Mouse (Mus musculus) ovary, adult 18-20 months (tissue): ENCODE results near the gene Cpa4.

ENCODE experiments used
- DNase-seq: peaks from one replicate; pipeline ENCODE4 v3.0.0; 2022; ENCODE audit warnings: low spot score, mixed read lengths

The Cpa4 gene

DNA sequence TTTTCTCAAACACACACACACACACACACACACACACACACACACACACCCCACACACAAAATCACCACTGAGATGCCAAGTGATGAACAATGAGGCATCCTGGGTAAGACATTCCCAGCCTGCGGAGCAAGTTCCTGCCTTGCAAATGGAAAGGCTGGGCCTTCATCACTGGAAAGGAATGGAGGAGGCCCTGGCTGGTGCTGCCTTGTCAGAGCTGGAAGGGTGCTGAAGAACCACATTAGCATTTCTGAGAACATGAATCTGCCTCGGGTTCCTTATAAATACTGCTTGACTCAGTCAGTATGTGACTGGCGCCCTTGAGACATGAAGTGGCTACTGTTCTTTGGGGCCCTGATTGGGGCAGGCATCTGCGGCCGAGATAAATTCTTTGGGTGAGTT lies at the start of gene Cpa4:
Gene Cpa4 (plus strand): TSS at position 301 of the 400 bp plus-strand sequence.
- DNase-seq: no peak

DNA sequence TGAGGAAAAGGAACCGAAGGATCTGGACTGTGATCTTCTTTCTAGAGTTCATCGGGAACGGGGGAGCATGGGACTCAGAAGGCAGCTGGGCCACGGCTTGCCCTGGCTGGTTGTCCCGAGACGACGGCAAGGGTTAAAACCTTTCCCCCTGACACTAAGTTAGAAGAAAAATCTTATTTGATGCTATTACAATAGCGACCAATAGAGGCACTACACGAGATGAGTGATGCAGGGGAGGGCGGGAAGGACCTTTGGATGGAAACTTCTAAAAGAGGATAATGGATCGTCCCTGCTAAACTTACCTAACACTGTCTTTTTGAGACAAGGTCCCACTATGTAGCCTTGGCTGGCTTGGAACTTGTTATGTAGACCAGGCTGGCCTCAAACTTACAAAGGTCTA lies 47.8 kb upstream of the Cpa4 start:
- DNase-seq: no peak

DNA sequence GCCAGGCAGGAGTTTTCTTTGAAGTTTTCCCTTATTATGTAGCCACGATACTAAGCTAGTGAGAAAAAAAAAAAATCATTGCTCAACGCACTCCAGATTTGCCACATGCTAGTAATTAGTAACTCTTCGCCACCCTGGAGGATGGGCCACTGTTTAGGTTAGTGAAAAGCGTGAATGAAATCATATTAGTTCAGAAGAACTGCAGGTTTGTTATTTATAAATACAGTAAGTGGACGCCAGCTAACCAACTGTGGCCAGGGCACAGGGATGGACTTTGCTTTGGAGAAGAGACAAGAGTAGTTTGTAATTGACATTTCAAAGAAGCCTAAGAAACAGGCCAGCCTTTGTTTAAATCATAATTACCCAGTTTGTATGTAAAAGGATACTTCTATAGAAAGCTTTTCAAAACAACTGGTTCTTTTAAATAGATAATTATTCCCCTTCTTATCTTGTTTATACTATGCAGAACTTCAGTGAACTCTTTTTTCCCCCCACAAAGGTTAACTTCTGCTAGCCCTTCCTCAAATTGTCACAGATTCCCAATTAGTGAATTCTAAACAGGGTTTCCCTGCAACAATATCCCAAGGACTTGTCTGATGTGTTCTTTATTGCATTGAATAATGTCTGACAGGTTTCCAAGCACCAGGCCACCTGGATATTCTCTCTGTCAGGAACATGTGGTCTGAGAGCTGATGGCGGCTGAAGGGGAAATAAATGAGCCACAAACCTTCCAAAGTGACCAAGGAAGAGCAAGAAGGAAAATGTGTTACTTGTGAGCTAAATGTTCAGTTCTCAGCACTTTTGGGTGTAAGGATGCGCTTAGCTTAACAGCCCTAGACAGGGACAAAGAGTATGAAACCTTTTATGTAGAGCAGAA lies 42.5 kb upstream of the Cpa4 start:
- no peak for DNase-seq

DNA sequence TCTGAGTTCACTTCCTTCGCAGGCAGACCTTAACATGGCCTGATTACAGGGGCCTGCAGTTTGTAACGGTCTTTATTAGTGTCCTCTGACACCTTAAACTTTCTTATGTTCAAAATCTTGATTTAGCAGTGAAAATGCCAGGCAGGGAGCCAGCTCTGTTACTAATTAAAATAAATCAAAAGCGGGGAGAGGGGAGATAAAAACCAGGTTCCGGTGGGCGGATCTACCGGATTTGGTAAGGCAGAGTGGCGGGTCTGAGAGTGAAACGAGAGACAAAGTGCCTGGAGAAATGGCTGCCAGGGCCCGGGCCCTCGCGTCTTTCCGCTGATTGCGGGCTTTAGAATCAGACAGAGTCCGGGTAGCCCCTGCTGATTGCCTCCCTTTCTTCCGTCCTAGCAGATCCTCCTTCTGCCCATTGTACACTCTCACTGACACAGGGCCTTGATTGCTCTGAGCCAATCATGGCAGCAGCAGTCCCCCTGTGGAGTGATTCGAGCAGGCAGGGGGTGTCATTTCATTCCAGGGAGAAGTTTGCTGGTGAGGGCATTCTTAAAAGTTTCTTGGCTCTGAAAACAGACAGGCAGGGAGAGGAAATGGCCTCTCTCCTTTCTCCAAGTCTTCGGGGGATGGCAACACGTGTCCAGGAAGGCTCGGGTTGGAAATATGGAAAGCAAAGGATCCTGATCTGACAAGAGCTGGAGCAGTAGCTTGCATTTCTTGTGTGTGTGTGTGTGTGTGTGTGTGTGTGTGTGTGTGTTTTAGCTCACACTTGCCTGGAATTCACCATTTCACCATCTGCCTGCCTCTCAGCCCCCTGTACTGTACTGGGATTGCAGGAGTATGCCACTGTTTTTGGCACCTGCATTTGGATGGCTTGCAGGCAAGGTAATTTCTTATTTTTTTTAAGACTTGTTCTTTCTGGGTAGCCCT lies 41.3 kb upstream of the Cpa4 start:
- DNase-seq: no peak

DNA sequence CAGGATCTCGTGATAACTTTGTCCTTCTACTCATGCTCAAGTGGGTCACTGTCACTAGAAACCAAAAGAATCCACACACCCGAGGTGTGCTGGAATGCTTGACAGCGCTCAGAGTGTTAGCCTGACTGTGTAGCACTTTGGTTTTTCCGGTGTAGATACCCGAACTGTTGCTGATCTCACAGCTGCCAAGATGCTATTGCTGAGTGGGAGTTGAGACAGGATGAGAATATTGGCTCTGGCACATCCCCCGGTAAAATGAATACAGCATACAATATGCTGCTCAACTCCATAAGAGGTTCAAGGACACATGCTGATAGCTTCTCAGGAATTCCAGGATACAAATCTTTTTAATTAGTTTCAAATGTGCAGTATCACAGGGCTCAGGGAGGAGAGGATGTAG lies 39.4 kb upstream of the Cpa4 start:
- DNase-seq: no peak

DNA sequence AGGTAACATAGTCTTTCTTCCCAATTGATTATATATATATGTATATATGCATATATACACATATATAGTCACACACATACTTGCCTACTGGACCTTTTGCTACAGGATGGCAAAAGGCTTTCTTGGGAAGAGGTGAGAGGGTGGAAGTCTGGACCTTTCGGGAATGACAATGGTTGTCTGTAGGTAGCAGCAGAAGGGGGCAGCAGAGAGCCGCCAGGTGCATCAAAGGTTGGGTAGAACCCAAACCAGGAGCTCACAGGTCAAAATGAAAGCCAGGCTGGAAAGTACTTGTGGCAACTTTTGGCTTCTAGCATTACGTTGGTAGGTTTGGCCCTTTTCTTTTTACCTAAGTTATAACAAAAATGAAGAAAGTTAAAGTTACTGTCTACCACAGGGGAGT lies 32.8 kb upstream of the Cpa4 start:
- no peak for DNase-seq

DNA sequence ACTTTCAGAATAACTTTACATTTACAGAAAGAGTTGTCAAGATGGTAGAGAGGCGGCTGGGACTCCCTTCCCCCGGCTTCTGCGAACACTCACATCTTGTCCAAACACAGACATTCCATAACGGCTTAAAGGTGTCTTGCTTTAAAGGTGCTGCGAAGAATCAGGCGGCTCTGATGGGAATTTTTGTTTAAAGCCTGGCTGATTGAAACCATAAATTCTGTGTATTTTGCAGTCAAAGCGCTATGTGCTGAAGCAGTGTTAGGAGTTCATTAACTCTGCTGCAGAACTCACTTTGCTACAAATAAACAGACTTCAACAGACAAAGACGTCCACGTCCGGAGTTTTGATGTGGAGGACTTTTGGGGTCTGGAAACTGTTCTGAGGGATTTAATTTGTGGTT lies 29.9 kb upstream of the Cpa4 start:
- DNase-seq: no peak

DNA sequence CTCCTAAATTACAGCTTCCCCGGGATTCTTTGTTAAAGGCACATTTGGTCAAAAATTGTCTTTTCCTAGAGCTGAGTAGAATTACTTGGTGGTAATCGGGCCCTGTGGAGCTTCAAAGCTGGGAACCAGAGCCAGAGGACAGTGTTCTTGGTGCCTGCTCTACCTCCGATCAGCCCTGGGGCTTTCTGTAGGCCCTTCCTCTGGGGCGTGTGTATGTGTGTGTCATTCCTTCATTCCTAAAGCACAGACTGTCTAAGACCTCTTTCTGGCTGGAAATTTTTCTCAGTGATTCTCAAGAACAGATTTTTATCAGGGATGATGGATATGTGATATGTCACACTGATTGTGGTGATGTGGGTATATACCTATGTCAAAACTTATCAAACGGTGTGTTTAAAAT lies 29.4 kb upstream of the Cpa4 start:
- DNase-seq: no peak

DNA sequence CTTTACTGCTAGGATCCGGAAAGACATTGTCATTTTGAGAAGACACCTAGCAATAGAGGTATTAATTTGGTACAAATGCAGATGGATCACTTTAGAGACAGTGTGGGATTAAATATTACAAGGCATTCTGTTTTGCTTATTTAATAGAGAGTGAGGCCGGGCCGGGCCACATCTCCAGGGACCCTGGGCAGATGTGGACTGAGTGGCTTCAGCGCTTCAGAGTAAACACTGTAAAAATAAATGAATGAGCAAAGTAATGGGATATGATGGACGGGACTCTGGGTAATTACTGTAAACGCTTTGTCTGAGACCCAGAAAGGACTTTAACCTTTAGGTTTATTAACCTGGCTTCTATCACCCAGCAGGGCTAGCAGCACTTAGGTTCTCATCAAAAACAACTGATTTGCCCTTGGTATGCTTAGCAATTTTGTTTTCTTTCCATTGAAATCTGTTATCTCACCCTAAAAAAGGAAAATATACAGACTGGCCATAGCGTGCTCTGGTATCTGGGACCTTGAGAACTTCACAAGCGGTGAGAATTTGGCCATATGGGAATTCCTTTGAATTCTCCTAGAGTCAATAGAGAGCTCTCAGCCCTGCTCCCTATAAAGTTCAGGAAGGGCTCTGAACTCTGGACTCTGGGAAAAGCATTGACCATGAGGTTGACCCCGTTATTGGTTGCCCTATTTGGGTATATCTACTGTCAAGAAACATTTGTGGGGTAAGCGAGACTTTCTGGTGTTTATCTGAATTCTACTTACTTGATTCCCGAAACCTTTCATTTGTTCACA lies 27.0 kb upstream of the Cpa4 start, which contains the start of gene Cpa2:
Gene Cpa2 (plus strand): TSS at position 574 of the 791 bp plus-strand sequence.
- DNase-seq: no peak

DNA sequence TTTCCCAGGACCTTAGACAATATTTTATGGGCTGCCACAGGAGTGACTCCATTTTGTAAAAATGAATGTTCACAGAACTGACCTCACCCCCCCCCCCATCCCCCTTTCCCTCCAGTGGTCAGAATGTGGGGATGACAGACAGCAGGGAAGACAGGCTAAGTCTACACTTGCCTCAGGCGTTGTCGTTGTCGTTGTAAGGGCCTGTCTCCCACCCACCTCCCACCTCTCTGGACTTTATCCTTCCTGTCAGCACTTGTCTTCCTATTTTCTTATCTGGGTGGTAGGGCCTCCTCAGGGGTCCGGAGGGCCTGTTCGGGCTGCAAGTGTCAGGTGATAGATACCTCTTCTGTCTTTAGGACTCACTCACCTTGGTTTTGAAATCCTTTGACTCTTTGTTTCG lies 25.9 kb upstream of the Cpa4 start:
- DNase-seq: no peak

DNA sequence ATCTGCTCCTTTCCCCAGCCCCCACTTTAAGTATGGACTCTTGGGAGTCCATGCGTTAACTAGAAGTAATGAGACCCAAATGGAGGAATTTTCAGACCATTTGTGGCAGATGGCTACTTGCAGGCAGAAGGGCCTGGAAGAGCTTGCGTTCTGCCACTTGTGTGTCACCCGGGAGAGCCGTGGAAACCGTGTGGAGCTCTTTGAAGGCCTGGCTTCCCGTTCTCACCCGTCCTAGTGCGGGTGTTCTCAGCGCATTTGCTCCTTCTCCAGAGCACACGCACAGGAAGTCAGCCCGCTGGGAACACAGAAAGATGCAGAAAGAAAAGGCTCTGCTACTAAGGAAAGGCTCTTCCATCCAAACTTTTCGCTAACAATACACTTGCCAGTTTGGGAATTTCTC lies 25.1 kb upstream of the Cpa4 start:
- DNase-seq: no peak

DNA sequence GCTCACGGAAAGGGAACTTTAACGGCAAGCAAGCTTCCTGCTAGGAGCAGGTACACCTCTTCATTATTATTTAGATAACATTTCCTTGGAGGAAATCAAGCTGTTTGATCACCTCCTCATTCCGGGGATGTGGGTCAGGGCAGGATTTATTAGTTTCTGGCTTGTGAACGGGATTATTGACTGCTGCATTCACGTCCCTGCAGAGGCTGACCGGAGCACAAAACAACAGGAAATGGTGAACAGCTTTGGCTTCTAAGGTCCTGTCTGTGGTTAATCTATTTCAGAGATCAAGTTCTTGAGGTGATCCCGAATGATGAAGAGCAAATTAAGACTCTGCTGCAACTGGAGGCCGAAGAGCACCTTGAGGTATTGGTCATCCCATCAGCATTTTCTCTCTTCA lies 24.3 kb upstream of the Cpa4 start:
- no peak for DNase-seq

DNA sequence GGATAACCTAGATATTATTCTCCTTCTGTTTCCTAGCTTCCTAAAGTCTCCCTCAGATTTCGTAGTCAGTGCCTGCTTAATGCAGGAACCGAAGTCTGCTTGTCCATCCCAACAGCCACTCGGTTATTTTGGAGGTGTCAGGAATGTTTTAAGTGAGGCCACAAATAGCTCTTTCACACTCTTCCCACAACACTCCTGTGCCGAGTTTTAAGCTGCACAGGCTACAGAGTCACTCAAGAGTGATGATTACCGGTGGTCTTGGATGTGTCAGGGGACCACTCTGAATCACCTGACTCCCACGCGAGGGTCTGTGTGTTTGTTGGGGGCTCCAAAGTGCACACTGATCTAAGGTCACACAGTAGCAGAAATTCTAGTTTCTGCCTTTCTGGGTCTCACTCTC lies 22.5 kb upstream of the Cpa4 start:
- no peak for DNase-seq

DNA sequence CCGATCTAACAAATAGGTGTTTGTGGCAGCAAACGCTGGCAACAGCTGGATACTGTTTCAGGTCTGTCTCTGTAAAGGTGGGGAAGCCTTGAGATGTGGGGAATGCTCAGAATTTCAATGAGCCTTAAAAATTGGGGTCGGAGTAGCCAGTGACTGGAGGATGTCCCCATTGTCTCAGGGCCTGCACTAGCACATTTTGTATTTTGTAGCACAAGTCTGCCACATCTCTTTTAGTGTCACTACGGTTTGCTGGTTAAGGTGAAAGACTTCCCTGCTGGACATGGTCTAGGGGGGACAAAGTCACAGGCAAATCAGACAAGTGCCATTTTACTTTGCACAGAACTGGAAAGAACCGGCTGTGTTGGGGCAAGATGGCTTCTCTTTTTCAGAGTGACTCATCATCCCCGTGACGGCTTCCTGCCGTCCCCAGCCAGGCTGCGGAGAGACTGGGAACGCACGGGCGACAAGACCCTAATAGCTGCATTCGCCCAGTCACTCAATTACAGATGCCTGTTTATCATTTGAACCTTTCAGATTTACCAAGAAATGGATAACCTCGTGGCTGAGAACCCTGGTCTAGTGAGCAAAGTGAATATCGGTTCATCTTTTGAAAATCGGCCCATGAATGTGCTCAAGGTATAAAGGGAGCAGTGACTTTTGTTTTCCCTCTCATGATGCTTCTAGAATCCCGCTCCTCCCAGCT lies 21.4 kb upstream of the Cpa4 start:
- no peak for DNase-seq

DNA sequence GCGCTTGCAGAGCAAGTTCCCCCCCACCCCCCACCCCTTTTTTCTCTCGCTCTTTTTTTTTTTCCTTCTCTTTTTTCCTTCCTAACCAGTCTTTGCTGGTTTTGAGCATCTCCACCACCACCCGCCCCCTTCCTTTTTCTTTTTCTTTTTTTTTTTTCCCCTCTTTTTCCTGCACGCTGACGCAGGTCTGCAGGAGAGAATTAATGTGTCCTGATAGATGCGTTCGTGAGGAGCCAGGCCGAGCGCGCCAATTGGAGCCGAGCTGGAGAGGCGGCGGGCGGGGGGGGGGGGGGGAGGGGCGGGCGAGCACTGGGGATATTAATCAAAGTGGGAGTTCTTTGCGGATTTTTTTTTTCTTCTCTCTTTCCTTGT lies 20.9 kb upstream of the Cpa4 start:
- no peak for DNase-seq

DNA sequence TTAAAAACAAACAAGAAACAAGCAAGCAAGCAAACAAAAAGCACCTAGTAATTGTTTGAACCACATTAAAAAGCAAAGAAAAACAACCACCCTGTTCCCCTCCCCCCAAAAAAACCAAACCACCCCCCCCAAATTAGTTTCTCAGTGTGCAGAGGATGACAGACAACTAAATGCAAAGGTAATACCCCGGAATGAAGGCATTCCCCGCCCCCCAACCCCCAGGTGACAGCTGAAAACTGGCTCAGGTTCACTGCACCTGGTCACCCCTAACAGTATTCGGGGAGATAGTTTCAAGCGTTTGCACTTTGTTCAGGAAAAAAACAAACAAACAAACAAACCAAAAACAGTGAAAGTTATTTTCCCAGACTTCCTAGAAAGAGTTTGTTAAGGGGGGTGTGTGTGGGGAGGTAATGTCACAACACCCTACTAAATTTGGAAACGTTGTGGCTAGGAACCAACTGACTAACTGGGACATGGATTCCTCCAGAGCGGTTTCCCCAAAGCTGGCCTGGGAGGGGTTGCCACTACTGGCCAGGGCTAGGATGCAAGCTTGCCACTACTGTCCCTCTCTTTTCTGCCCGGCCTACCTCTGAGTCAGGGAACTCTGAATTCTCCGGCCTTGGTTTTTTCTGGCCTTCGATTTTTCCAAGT lies 20.4 kb upstream of the Cpa4 start:
- peak; percentile 15 for DNase-seq

DNA sequence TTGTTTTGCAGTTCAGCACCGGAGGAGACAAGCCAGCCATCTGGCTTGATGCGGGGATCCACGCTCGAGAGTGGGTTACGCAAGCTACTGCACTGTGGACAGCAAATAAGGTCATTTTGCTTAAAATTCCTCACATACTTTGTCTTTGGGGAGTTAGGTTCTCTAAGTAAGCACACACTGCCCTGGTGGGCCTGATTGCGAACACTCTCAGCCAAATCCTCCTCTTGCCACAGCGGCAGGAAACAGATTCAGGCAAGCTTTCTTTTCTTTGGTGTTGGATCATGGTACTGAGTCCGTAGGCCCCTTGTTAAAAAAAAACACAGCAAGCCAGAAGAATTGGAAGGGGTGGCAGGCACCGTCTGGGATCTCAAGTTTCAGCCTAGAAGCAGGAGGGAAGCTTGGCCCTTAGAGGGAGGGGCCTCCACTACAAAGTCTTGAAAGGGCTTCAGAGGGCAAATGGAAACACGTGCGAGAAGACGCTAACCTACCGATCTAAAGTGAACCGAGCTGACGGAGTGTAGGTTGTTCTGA lies 18.9 kb upstream of the Cpa4 start:
- DNase-seq: no peak

DNA sequence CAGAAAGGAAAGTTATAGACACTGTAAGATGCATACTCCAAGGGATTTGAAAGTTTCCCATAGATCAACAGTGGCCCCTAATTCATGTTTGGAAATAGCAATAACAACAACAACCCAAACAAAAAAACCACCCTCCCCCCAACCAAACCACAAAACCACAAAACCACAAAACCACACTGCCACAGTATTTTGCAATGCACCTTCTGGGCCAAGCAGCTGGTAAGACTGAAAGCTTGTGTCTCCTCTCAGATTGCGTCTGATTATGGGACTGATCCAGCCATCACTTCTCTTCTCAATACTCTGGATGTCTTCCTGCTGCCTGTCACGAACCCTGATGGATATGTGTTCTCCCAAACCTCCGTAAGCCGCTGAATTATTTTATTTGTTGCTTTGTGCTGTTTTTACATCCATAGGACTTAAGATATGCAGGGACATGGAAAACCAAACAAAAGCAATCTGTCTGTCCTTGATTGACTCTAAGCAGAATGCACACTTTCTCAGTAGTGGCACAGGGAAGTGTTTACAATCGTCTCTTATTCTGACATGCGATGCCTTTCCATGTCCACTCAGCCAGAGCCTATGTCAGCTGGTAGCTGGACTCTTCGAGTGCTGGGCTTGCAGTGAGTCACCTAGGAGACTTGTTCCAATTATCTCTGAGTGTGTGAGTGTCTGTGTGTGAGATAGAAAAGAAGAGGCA lies 17.5 kb upstream of the Cpa4 start:
- DNase-seq: no peak

DNA sequence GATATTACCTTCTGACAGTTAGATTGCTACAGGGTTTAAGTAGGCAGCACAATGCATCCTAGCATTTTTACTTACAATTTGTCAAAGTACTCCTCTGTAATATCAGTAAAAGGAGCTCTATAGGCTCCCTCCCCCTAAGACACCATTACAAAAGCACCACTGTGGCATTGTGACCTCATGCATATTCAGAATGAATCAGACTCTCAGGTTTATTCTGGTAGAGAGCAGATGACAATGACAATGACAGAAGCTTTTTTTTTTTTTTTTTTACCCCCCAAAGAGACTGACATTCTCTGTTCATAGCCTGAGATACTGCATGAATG lies 17.0 kb upstream of the Cpa4 start:
- no peak for DNase-seq
